Comparison of ENCODE assay signal across 23 mouse cellular contexts in the genomic region with DNA sequence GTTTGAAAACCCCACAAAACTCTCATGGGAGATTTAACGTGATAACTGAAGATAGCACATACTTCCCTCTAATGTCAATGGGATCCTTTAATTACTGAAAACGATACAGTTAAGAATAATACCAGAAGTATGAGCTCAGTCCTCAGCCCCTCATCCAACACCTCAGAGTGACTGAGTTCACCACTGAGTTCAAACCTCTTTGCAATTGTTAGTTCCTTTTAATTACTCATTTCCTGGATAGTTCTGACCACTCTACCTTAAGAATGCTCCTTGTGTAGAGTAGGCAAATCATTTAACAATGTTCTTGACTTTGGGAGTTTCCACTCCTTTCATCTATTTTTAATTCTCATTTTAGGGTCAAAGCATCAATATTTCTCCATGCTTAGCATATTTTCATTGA. TPM values are rescaled to one million over a fixed set of nuclear protein-coding genes. Genes with fewer than 3 reads are reported as not detected.
"Had no signal": no experiment of that assay in that cellular context is flagged by ENCODE, and none has a peak within 500 bp of the region (broad histone marks: within the 10 kb centered on the region; RNA-seq: fewer than 3 reads in every experiment).

No protein-coding gene starts in this region.

- H3K9ac ChIP-seq: liver, postnatal 0 days; lung, embryonic 14.5 days; midbrain, embryonic 13.5 days; midbrain, embryonic 15.5 days; neural tube, embryonic 12.5 days; stomach, embryonic 15.5 days had no signal

- H3K27ac ChIP-seq: macrophage; midbrain, embryonic 13.5 days; midbrain, embryonic 15.5 days; neural tube, embryonic 12.5 days; stomach, embryonic 15.5 days; stomach, postnatal 0 days had no signal

- H3K4me3 ChIP-seq: midbrain, embryonic 13.5 days; midbrain, embryonic 15.5 days; neural tube, embryonic 12.5 days; stomach, embryonic 15.5 days had no signal

- H3K27me3 ChIP-seq: megakaryocyte, embryonic 14.5 days; midbrain, embryonic 13.5 days; midbrain, embryonic 15.5 days; neural tube, embryonic 12.5 days; stomach, embryonic 15.5 days had no signal

- H3K4me2 ChIP-seq: lung, embryonic 14.5 days; midbrain, embryonic 11.5 days; midbrain, embryonic 13.5 days; midbrain, embryonic 15.5 days; neural tube, embryonic 12.5 days; stomach, embryonic 15.5 days had no signal

- H3K36me3 ChIP-seq: midbrain, embryonic 13.5 days; midbrain, embryonic 15.5 days; neural tube, embryonic 12.5 days; stomach, embryonic 15.5 days had no signal

- H3K9me3 ChIP-seq: megakaryocyte, embryonic 14.5 days; midbrain, embryonic 13.5 days; midbrain, embryonic 15.5 days; neural tube, embryonic 12.5 days; stomach, embryonic 15.5 days had no signal

- DNase-seq: liver, postnatal 0 days; lung, embryonic 14.5 days; lung, postnatal 14 days; lung, postnatal 36 days; right cerebral cortex, postnatal 14 days; thymus, adult 2 months; thymus, postnatal 25 days; thymus, postnatal 4 days had no signal

- H3K4me1 ChIP-seq: midbrain, embryonic 13.5 days; midbrain, embryonic 15.5 days; neural tube, embryonic 12.5 days; stomach, embryonic 15.5 days had no signal

RNA-seq across cellular contexts. Expression of a gene that starts 8.6 kb away (rescaled TPM):
- total RNA-seq: monocyte, adult 5-6 weeks had no signal

RNA-seq across cellular contexts. Expression of a gene that starts 24.4 kb away (rescaled TPM):
- total RNA-seq: megakaryocyte progenitor cell, adult 5-6 weeks; monocyte, adult 5-6 weeks; neutrophil, adult 5-6 weeks had no signal
- polyA plus RNA-seq: liver, postnatal 0 days; lung, embryonic 16.5 days; macrophage; midbrain, postnatal 0 days; spleen, adult 2 months; testis, adult 2 months had no signal
